Comparison of ENCODE assay signal across 9 mouse cellular contexts in the genomic region with DNA sequence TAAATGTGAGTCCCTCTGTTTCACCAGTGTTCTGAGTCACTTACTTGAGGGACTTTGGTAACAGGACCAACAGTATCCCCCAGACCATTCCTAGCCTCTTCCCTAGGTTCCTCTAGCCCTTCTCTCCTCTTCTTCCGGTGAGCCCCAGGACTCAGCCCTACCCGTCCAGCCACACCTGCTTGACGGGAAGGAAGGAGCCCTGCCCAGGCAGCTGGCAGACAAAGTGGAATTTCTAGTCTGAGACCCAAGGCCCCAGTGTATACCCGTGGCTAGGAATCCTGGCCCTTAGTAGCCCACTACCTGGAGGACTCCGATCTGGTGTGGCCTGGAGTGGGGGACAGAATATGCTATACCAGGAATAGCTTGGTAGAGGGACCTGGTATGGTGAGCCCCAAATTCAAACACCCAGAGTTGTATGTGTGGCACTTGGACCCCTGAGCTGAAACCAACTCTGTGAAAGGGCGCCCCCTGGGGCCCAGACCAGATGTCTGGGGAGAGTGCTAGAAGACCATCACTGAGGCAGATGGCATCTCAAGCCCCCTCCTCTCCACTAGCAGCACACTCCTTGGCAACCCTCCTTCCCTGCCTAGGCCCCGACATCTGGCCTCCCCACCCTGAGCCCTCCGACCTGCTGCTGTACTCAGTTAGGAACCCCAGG. TPM values are rescaled to one million over a fixed set of nuclear protein-coding genes. Genes with fewer than 3 reads are reported as not detected.
DNase-seq lines count a peak whose midpoint lies in the region; ATAC-seq and TF ChIP-seq lines count a peak whose summit lies in the region.
"Had no signal": no experiment of that assay in that cellular context is flagged by ENCODE, and none has a peak within 500 bp of the region (broad histone marks: within the 10 kb centered on the region; RNA-seq: fewer than 3 reads in every experiment).

No protein-coding gene starts in this region.

- H3K4me2 ChIP-seq in intestine, embryonic 15.5 days (replicated peaks): no peak overlapping the region
- H3K4me2 ChIP-seq in midbrain, postnatal 0 days (ENCODE audit: low read depth, low read length, poor library complexity, severe bottlenecking): no peak overlapping the region
- H3K4me2 ChIP-seq: limb, embryonic 15.5 days had no signal

- TF ChIP-seq RAD21 in MEL (IDR thresholded peaks at IDR 0.05; ENCODE audit: low read depth, low read length): peak; percentile 64

- intact Hi-C loops in gastrocnemius, postnatal 36 days (cut with DNase I): no loop called here

- TF ChIP-seq POLR2A in MEL (IDR thresholded peaks at IDR 0.05; ENCODE audit: control insufficient read depth in 1 of 2, insufficient read depth in 1 of 2, low read depth in 1 of 2, low read length in 2 of 2, poor library complexity in 1 of 2): no peak

- no peak for DNase-seq in layer of hippocampus, adult 2 months (ENCODE audit: low spot score in 2 of 2)
- no peak for DNase-seq in layer of hippocampus, adult 9-10 months (ENCODE audit: low spot score)
- peak; percentile 37 for DNase-seq in MEL (ENCODE audit: low read depth, low spot score)
- no peak for DNase-seq in midbrain, postnatal 0 days (ENCODE audit: low spot score)
- no peak for DNase-seq in gastrocnemius, postnatal 36 days
- DNase-seq in left cerebral cortex, adult 18-20 months (ENCODE audit: low spot score in 2 of 2): no peak

- H3K4me1 ChIP-seq in MEL (ENCODE audit: control insufficient read depth in 1 of 2, insufficient read depth in 2 of 2, low read length in 2 of 2): peaks cover 0 to 9% of the 10 kb centered on the region in 2 experiments; a peak in 1 of 4 replicates
- 0 out of 2 replicates have a peak, but pooled peaks cover 5% of the 10 kb centered on the region for H3K4me1 ChIP-seq in intestine, embryonic 15.5 days (replicated peaks)
- no peaks in the 10 kb centered on the region for H3K4me1 ChIP-seq in midbrain, postnatal 0 days (ENCODE audit: insufficient read depth, low read length)
- H3K4me1 ChIP-seq: limb, embryonic 15.5 days had no signal

- H3K36me3 ChIP-seq in MEL (ENCODE audit: control insufficient read depth in 1 of 2, insufficient read depth in 2 of 2, low read length in 2 of 2): no peaks in the 10 kb centered on the region; a peak in 1 of 4 replicates
- H3K36me3 ChIP-seq in intestine, embryonic 15.5 days: no peaks in the 10 kb centered on the region
- H3K36me3 ChIP-seq in midbrain, postnatal 0 days (ENCODE audit: insufficient read depth, low read length): no peaks in the 10 kb centered on the region
- H3K36me3 ChIP-seq: limb, embryonic 15.5 days had no signal

- TF ChIP-seq EP300 in MEL (IDR thresholded peaks at IDR 0.05; ENCODE audit: low read depth in 1 of 2, low read length in 2 of 2): no peak

- no peak overlapping the region for H3K9ac ChIP-seq in MEL (ENCODE audit: control insufficient read depth, low read depth, low read length, poor library complexity, severe bottlenecking)
- no peak overlapping the region for H3K9ac ChIP-seq in intestine, embryonic 15.5 days
- no peak overlapping the region for H3K9ac ChIP-seq in midbrain, postnatal 0 days (replicated peaks; ENCODE audit: low read length, poor library complexity, severe bottlenecking)
- H3K9ac ChIP-seq: limb, embryonic 15.5 days had no signal

- no peak overlapping the region for H3K27ac ChIP-seq in layer of hippocampus, adult 2 months
- no peak overlapping the region for H3K27ac ChIP-seq in MEL (ENCODE audit: control insufficient read depth, low read depth, low read length)
- no peak overlapping the region for H3K27ac ChIP-seq in intestine, embryonic 15.5 days
- no peak overlapping the region for H3K27ac ChIP-seq in midbrain, postnatal 0 days (ENCODE audit: low read depth, low read length)
- H3K27ac ChIP-seq: limb, embryonic 15.5 days had no signal

- no peaks in the 10 kb centered on the region for H3K9me3 ChIP-seq in MEL (replicated peaks; ENCODE audit: insufficient read depth, low read length)
- no peaks in the 10 kb centered on the region for H3K9me3 ChIP-seq in intestine, embryonic 15.5 days
- no peaks in the 10 kb centered on the region for H3K9me3 ChIP-seq in midbrain, postnatal 0 days (ENCODE audit: low read length)
- H3K9me3 ChIP-seq: limb, embryonic 15.5 days had no signal

- TF ChIP-seq CTCF in layer of hippocampus, adult 2 months (conservative IDR thresholded peaks at IDR 0.05): peak; percentile 63
- peak; percentile 64 to 83 (median 69) for TF ChIP-seq CTCF in MEL (IDR thresholded peaks at IDR 0.05 in 2 of 3, conservative IDR thresholded peaks at IDR 0.05 in 1 of 3; ENCODE audit: control insufficient read depth in 1 of 3, insufficient read depth in 1 of 3, low read depth in 2 of 3, low read length in 3 of 3, poor library complexity in 1 of 3, severe bottlenecking in 1 of 3)
- peak; percentile 21; the same call in 1 of the 2 replicates for TF ChIP-seq CTCF in midbrain, postnatal 0 days (IDR thresholded peaks at IDR 0.05)

- no peak overlapping the region for H3K4me3 ChIP-seq in layer of hippocampus, adult 2 months
- no peak overlapping the region for H3K4me3 ChIP-seq in MEL (ENCODE audit: control insufficient read depth in 1 of 2, insufficient read depth in 1 of 2, low read depth in 2 of 2, low read length in 2 of 2)
- no peak overlapping the region for H3K4me3 ChIP-seq in intestine, embryonic 15.5 days (replicated peaks)
- no peak overlapping the region for H3K4me3 ChIP-seq in midbrain, postnatal 0 days (ENCODE audit: low read depth, low read length)
- H3K4me3 ChIP-seq: limb, embryonic 15.5 days had no signal

- ATAC-seq in intestine, embryonic 15.5 days: peak; percentile 38
- no peak for ATAC-seq in midbrain, postnatal 0 days (ENCODE audit: low FRiP score)
- ATAC-seq in monocyte, adult 5-6 weeks (replicated peaks; ENCODE audit: insufficient number of reproducible peaks, low FRiP score, low TSS enrichment, poor library complexity, severe bottlenecking): no peak

- H3K27me3 ChIP-seq in MEL (ENCODE audit: control insufficient read depth in 1 of 2, insufficient read depth in 2 of 2, low read length in 2 of 2): no peaks in the 10 kb centered on the region
- no peaks in the 10 kb centered on the region for H3K27me3 ChIP-seq in intestine, embryonic 15.5 days (replicated peaks)
- no peaks in the 10 kb centered on the region for H3K27me3 ChIP-seq in midbrain, postnatal 0 days (ENCODE audit: insufficient read depth, low read length)
- H3K27me3 ChIP-seq: limb, embryonic 15.5 days had no signal

- H3K79me2 ChIP-seq in MEL (ENCODE audit: control insufficient read depth, insufficient read depth, low read length, poor library complexity): no peaks in the 10 kb centered on the region

- WGBS in intestine, embryonic 15.5 days: 75% methylated on average over 8 of the region's 8 CpGs
- 78% methylated on average over 8 of the region's 8 CpGs for WGBS in midbrain, postnatal 0 days

TF ChIP-seq in MEL, 35 proteins besides CTCF, POLR2A, EP300 and RAD21:
- TF ChIP-seq NRF1 (IDR thresholded peaks at IDR 0.05; ENCODE audit: insufficient read depth, low read depth, low read length, poor library complexity, severe bottlenecking): no peak
- TF ChIP-seq MXI1 (IDR thresholded peaks at IDR 0.05; ENCODE audit: low read depth, low read length): no peak
- no peak for TF ChIP-seq CHD1 (IDR thresholded peaks at IDR 0.05; ENCODE audit: low read depth, low read length)
- no peak for TF ChIP-seq POLR2AphosphoS5 (IDR thresholded peaks at IDR 0.05; ENCODE audit: borderline replicate concordance, low read depth, low read length)
- peak; percentile 66 for TF ChIP-seq SMC3 (IDR thresholded peaks at IDR 0.05; ENCODE audit: low read depth, low read length)
- no peak for TF ChIP-seq MYC (IDR thresholded peaks at IDR 0.05; ENCODE audit: low read depth, low read length)
- no peak for TF ChIP-seq MAFK (IDR thresholded peaks at IDR 0.05; ENCODE audit: borderline replicate concordance, low read depth, low read length)
- no peak for TF ChIP-seq SIN3A (IDR thresholded peaks at IDR 0.05; ENCODE audit: low read length)
- TF ChIP-seq MEF2A (IDR thresholded peaks at IDR 0.05; ENCODE audit: extremely low read depth, insufficient replicate concordance, low read depth, low read length, poor library complexity, severe bottlenecking): no peak
- no peak for TF ChIP-seq GATA1 (IDR thresholded peaks at IDR 0.05; ENCODE audit: low read depth, low read length)
- TF ChIP-seq JUND (IDR thresholded peaks at IDR 0.05; ENCODE audit: low read depth, low read length): no peak
- no peak for TF ChIP-seq MAZ (IDR thresholded peaks at IDR 0.05; ENCODE audit: low read depth, low read length)
- peak; percentile 59 for TF ChIP-seq ZC3H11A (IDR thresholded peaks at IDR 0.05; ENCODE audit: low read depth, low read length)
- no peak for TF ChIP-seq RCOR1 (IDR thresholded peaks at IDR 0.05; ENCODE audit: low read depth, low read length)
- TF ChIP-seq USF2 (IDR thresholded peaks at IDR 0.05; ENCODE audit: borderline replicate concordance in 1 of 2, insufficient read depth in 1 of 2, low read depth in 1 of 2, low read length in 2 of 2): no peak
- TF ChIP-seq MAX (IDR thresholded peaks at IDR 0.05; ENCODE audit: low read length): no peak

RNA-seq across cellular contexts. Expression of a gene that starts 13.8 kb away (rescaled TPM):
- total RNA-seq in layer of hippocampus, adult 2 months (2021): 1 to 10 TPM; 1.4 to 1.8 TPM
- 1.8 and 2.8 TPM in 2 replicates for total RNA-seq in MEL (2012; rRNA removed)
- 1 to 10 TPM in 1 of 2 experiments, not detected in 1; 4.2 TPM for polyA plus RNA-seq in MEL (2012; ENCODE audit: insufficient read depth in 1 of 2, insufficient read length in 2 of 2, low read depth in 1 of 2, low replicate concordance in 2 of 2, missing spikeins in 1 of 2)
- polyA plus RNA-seq in intestine, embryonic 15.5 days (2015; fragmentation: Nextera tagmentation; extraction: Ambion mirVana): 17.0 and 21.5 TPM in 2 replicates
- total RNA-seq in midbrain, postnatal 0 days (2014; rRNA removed): 3.2 and 5.2 TPM in 2 replicates
- polyA plus RNA-seq in midbrain, postnatal 0 days (2015; fragmentation: Nextera tagmentation; extraction: Ambion mirVana): 4.7 TPM in 2 replicates
- under 1 TPM; 0.17 to 0.18 TPM for total RNA-seq in gastrocnemius, postnatal 36 days (2021)
- total RNA-seq in monocyte, adult 5-6 weeks (2017): not detected in 3 replicates
- 1 to 10 TPM; 2.7 to 4.3 TPM for total RNA-seq in left cerebral cortex, adult 18-20 months (2021)
